ENCODE assay signal across 18 mouse cellular contexts in genomic region chr4:28934802-28935201, GRCm38 (mm10).
A peak's percentile ranks its signal among the peaks of the same experiment; 100 is the strongest.
DNase-seq lines count a peak whose midpoint lies in the region; ATAC-seq and TF ChIP-seq lines count a peak whose summit lies in the region.
"Had no signal": no experiment of that assay in that cellular context is flagged by ENCODE, and none has a peak within 500 bp of the region (broad histone marks: within the 10 kb centered on the region; RNA-seq: fewer than 3 reads in every experiment).

No protein-coding gene starts in this region.

- peak overlapping the region; percentile 26; the same call in 1 of the 2 replicates for H3K4me2 ChIP-seq in hindbrain, embryonic 13.5 days
- no peak overlapping the region for H3K4me2 ChIP-seq in hindbrain, embryonic 11.5 days (replicated peaks; ENCODE audit: low read depth, low read length)
- no peak overlapping the region for H3K4me2 ChIP-seq in midbrain, embryonic 13.5 days (replicated peaks)
- H3K4me2 ChIP-seq in forebrain, embryonic 14.5 days (ENCODE audit: low read length): peak overlapping the region; percentile 45; the same call in 1 of the 2 replicates
- H3K4me2 ChIP-seq in neural tube, embryonic 14.5 days (ENCODE audit: low read depth, low read length): 0 out of 2 replicates have a peak overlapping the region, but pooled peaks have one; percentile 7
- H3K4me2 ChIP-seq in heart, embryonic 12.5 days: no peak overlapping the region
- H3K4me2 ChIP-seq in intestine, postnatal 0 days (replicated peaks; ENCODE audit: low read depth): no peak overlapping the region
- H3K4me2 ChIP-seq: liver, embryonic 13.5 days; stomach, embryonic 15.5 days had no signal

- DNase-seq in hindbrain, embryonic 11.5 days (ENCODE audit: low spot score): no peak
- DNase-seq in midbrain, embryonic 10.5 days (ENCODE audit: low spot score): no peak
- DNase-seq in forebrain, embryonic 14.5 days (ENCODE audit: low spot score): peak; percentile 72
- DNase-seq: adrenal gland, postnatal 14 days; heart, adult 2 months; heart, postnatal 14 days; kidney, adult 18-20 months; liver, embryonic 13.5 days; lung, postnatal 10 days; thymus, postnatal 25 days had no signal

- peaks cover 16% of the 10 kb centered on the region for H3K4me1 ChIP-seq in hindbrain, embryonic 13.5 days (replicated peaks)
- H3K4me1 ChIP-seq in hindbrain, embryonic 11.5 days (replicated peaks; ENCODE audit: control insufficient read depth, insufficient read depth, low read length): no peaks in the 10 kb centered on the region
- peaks cover 10% of the 10 kb centered on the region; the same call in 1 of the 2 replicates for H3K4me1 ChIP-seq in midbrain, embryonic 13.5 days (replicated peaks)
- H3K4me1 ChIP-seq in midbrain, embryonic 10.5 days: no peaks in the 10 kb centered on the region
- H3K4me1 ChIP-seq in forebrain, embryonic 14.5 days (ENCODE audit: control insufficient read depth, insufficient read depth, low read length): peaks cover 5% of the 10 kb centered on the region
- peaks cover 3% of the 10 kb centered on the region; the same call in 1 of the 2 replicates for H3K4me1 ChIP-seq in neural tube, embryonic 14.5 days (ENCODE audit: control insufficient read depth, insufficient read depth, low read length)
- peaks cover 5% of the 10 kb centered on the region; the same call in 1 of the 2 replicates for H3K4me1 ChIP-seq in heart, embryonic 12.5 days (replicated peaks)
- H3K4me1 ChIP-seq in intestine, postnatal 0 days (replicated peaks; ENCODE audit: control insufficient read depth, insufficient read depth, low read length): no peaks in the 10 kb centered on the region
- H3K4me1 ChIP-seq: liver, embryonic 13.5 days; stomach, embryonic 15.5 days had no signal

- no peak for TF ChIP-seq CTCF in intestine, postnatal 0 days (IDR thresholded peaks at IDR 0.05; ENCODE audit: low read depth)

- no peaks in the 10 kb centered on the region for H3K9me3 ChIP-seq in hindbrain, embryonic 13.5 days
- no peaks in the 10 kb centered on the region for H3K9me3 ChIP-seq in hindbrain, embryonic 11.5 days (ENCODE audit: control insufficient read depth, low read length)
- H3K9me3 ChIP-seq in midbrain, embryonic 13.5 days: no peaks in the 10 kb centered on the region
- H3K9me3 ChIP-seq in midbrain, embryonic 10.5 days (replicated peaks): no peaks in the 10 kb centered on the region
- H3K9me3 ChIP-seq in forebrain, embryonic 14.5 days (replicated peaks; ENCODE audit: control insufficient read depth, low read length): no peaks in the 10 kb centered on the region
- H3K9me3 ChIP-seq in neural tube, embryonic 14.5 days (ENCODE audit: control insufficient read depth, low read length): no peaks in the 10 kb centered on the region
- H3K9me3 ChIP-seq in heart, embryonic 12.5 days (replicated peaks): no peaks in the 10 kb centered on the region
- H3K9me3 ChIP-seq in intestine, postnatal 0 days (ENCODE audit: control insufficient read depth): no peaks in the 10 kb centered on the region
- H3K9me3 ChIP-seq: liver, embryonic 13.5 days; stomach, embryonic 15.5 days had no signal

- no peak overlapping the region for H3K4me3 ChIP-seq in hindbrain, embryonic 13.5 days
- no peak overlapping the region for H3K4me3 ChIP-seq in hindbrain, embryonic 11.5 days (ENCODE audit: low read depth, low read length)
- H3K4me3 ChIP-seq in midbrain, embryonic 13.5 days (replicated peaks): no peak overlapping the region
- H3K4me3 ChIP-seq in midbrain, embryonic 10.5 days: no peak overlapping the region
- H3K4me3 ChIP-seq in forebrain, embryonic 14.5 days (ENCODE audit: low read depth, low read length): no peak overlapping the region
- H3K4me3 ChIP-seq in neural tube, embryonic 14.5 days (ENCODE audit: low read depth, low read length): no peak overlapping the region
- H3K4me3 ChIP-seq in heart, embryonic 12.5 days: no peak overlapping the region
- no peak overlapping the region for H3K4me3 ChIP-seq in intestine, postnatal 0 days (ENCODE audit: low read depth, low read length)
- H3K4me3 ChIP-seq: erythroblast, embryonic 14.5 days; heart, adult 2 months; liver, embryonic 13.5 days; stomach, embryonic 15.5 days had no signal

- 0 out of 2 replicates have a peak, but pooled peaks have one; percentile 26 for ATAC-seq in hindbrain, embryonic 13.5 days (ENCODE audit: low FRiP score)
- ATAC-seq in hindbrain, embryonic 11.5 days (ENCODE audit: low FRiP score): no peak
- 0 out of 2 replicates have a peak, but pooled peaks have one; percentile 45 for ATAC-seq in midbrain, embryonic 13.5 days
- ATAC-seq in forebrain, embryonic 14.5 days: peak; percentile 78
- ATAC-seq in neural tube, embryonic 14.5 days (ENCODE audit: low read depth): peak; percentile 59; the same call in 1 of the 2 replicates
- ATAC-seq in heart, embryonic 12.5 days (ENCODE audit: insufficient number of reproducible peaks, low FRiP score): no peak
- ATAC-seq in intestine, postnatal 0 days: no peak

- H3K27ac ChIP-seq in hindbrain, embryonic 13.5 days: no peak overlapping the region
- H3K27ac ChIP-seq in hindbrain, embryonic 11.5 days (ENCODE audit: low read depth, low read length): no peak overlapping the region
- no peak overlapping the region for H3K27ac ChIP-seq in midbrain, embryonic 13.5 days
- no peak overlapping the region for H3K27ac ChIP-seq in midbrain, embryonic 10.5 days (replicated peaks)
- H3K27ac ChIP-seq in forebrain, embryonic 14.5 days (ENCODE audit: low read depth, low read length): no peak overlapping the region
- no peak overlapping the region for H3K27ac ChIP-seq in neural tube, embryonic 14.5 days (ENCODE audit: low read depth, low read length)
- H3K27ac ChIP-seq in heart, embryonic 12.5 days (ENCODE audit: poor library complexity, severe bottlenecking): no peak overlapping the region
- H3K27ac ChIP-seq in intestine, postnatal 0 days (ENCODE audit: low read depth, low read length): no peak overlapping the region
- H3K27ac ChIP-seq: heart, adult 2 months; liver, embryonic 13.5 days; stomach, embryonic 15.5 days had no signal

- 37% methylated on average over 10 of the region's 10 CpGs for WGBS in hindbrain, embryonic 13.5 days
- 76% methylated on average over 10 of the region's 10 CpGs for WGBS in hindbrain, embryonic 11.5 days
- 51% methylated on average over 10 of the region's 10 CpGs for WGBS in midbrain, embryonic 13.5 days
- WGBS in midbrain, embryonic 10.5 days: 85% methylated on average over 10 of the region's 10 CpGs
- 5% methylated on average over 10 of the region's 10 CpGs for whole genome bisulfite sequencing in forebrain, embryonic 14.5 days
- WGBS in neural tube, embryonic 14.5 days: 25% methylated on average over 10 of the region's 10 CpGs
- 79% methylated on average over 10 of the region's 10 CpGs for WGBS in heart, embryonic 12.5 days
- WGBS in intestine, postnatal 0 days: 70% methylated on average over 10 of the region's 10 CpGs

- no peaks in the 10 kb centered on the region for H3K27me3 ChIP-seq in hindbrain, embryonic 13.5 days
- H3K27me3 ChIP-seq in hindbrain, embryonic 11.5 days (ENCODE audit: control insufficient read depth, insufficient read depth, low read length): no peaks in the 10 kb centered on the region
- no peaks in the 10 kb centered on the region for H3K27me3 ChIP-seq in midbrain, embryonic 13.5 days
- no peaks in the 10 kb centered on the region for H3K27me3 ChIP-seq in midbrain, embryonic 10.5 days (ENCODE audit: low read depth, poor library complexity, severe bottlenecking)
- no peaks in the 10 kb centered on the region for H3K27me3 ChIP-seq in forebrain, embryonic 14.5 days (replicated peaks; ENCODE audit: control insufficient read depth, insufficient read depth, low read length)
- H3K27me3 ChIP-seq in neural tube, embryonic 14.5 days (ENCODE audit: control insufficient read depth, insufficient read depth, low read length): no peaks in the 10 kb centered on the region
- H3K27me3 ChIP-seq in heart, embryonic 12.5 days (replicated peaks): no peaks in the 10 kb centered on the region
- no peaks in the 10 kb centered on the region for H3K27me3 ChIP-seq in intestine, postnatal 0 days (replicated peaks; ENCODE audit: control insufficient read depth, insufficient read depth, low read length)
- H3K27me3 ChIP-seq: liver, embryonic 13.5 days; stomach, embryonic 15.5 days had no signal

- H3K36me3 ChIP-seq in hindbrain, embryonic 13.5 days: no peaks in the 10 kb centered on the region
- H3K36me3 ChIP-seq in hindbrain, embryonic 11.5 days (ENCODE audit: control insufficient read depth, insufficient read depth, low read length): no peaks in the 10 kb centered on the region
- H3K36me3 ChIP-seq in midbrain, embryonic 13.5 days: no peaks in the 10 kb centered on the region
- H3K36me3 ChIP-seq in midbrain, embryonic 10.5 days: peaks cover 11% of the 10 kb centered on the region; the same call in 1 of the 2 replicates
- H3K36me3 ChIP-seq in forebrain, embryonic 14.5 days (ENCODE audit: control insufficient read depth, insufficient read depth, low read length): no peaks in the 10 kb centered on the region
- no peaks in the 10 kb centered on the region for H3K36me3 ChIP-seq in neural tube, embryonic 14.5 days (ENCODE audit: control insufficient read depth, insufficient read depth, low read length)
- H3K36me3 ChIP-seq in heart, embryonic 12.5 days: peaks cover 10% of the 10 kb centered on the region
- H3K36me3 ChIP-seq in intestine, postnatal 0 days (ENCODE audit: control insufficient read depth, insufficient read depth): no peaks in the 10 kb centered on the region
- H3K36me3 ChIP-seq: G1E; liver, embryonic 13.5 days; stomach, embryonic 15.5 days had no signal

- H3K9ac ChIP-seq in hindbrain, embryonic 13.5 days: no peak overlapping the region
- H3K9ac ChIP-seq in hindbrain, embryonic 11.5 days (ENCODE audit: low read depth, low read length): no peak overlapping the region
- H3K9ac ChIP-seq in midbrain, embryonic 13.5 days (replicated peaks): no peak overlapping the region
- H3K9ac ChIP-seq in forebrain, embryonic 14.5 days (ENCODE audit: low read length): no peak overlapping the region
- H3K9ac ChIP-seq in neural tube, embryonic 14.5 days (replicated peaks; ENCODE audit: low read depth, low read length): no peak overlapping the region
- H3K9ac ChIP-seq in heart, embryonic 12.5 days: no peak overlapping the region
- H3K9ac ChIP-seq in intestine, postnatal 0 days (ENCODE audit: low read depth, low read length): no peak overlapping the region
- H3K9ac ChIP-seq: liver, embryonic 13.5 days; stomach, embryonic 15.5 days had no signal

Comparison
In these comparisons a context has a peak if more than half of its experiments do, and no peak if none do; other contexts are left out.
1. ATAC-seq: peak in hindbrain, embryonic 13.5 days (single experiment), midbrain, embryonic 13.5 days (single experiment), forebrain, embryonic 14.5 days (single experiment) and neural tube, embryonic 14.5 days (single experiment); none in hindbrain, embryonic 11.5 days (single experiment), heart, embryonic 12.5 days (single experiment) and intestine, postnatal 0 days (single experiment).
2. H3K4me2 ChIP-seq: peak in hindbrain, embryonic 13.5 days (single experiment), forebrain, embryonic 14.5 days (single experiment) and neural tube, embryonic 14.5 days (single experiment); none in hindbrain, embryonic 11.5 days (single experiment), midbrain, embryonic 13.5 days (single experiment), heart, embryonic 12.5 days (single experiment) and intestine, postnatal 0 days (single experiment).